Mouse (Mus musculus): ENCODE data around the gene Rsph3a. TPM values are rescaled to one million over a fixed set of nuclear protein-coding genes. Genes with fewer than 3 reads are reported as not detected.

Rsph3a gene
- 62.0 and 127 TPM in 2 replicates for polyA plus RNA-seq (2012; rRNA removed; ENCODE audit: low replicate concordance)

GRCm38 (mm10) chr17:7945117-7946052 is at the start of gene Rsph3a:
Gene Rsph3a (plus strand): TSS chr17:7945614.

GRCm38 (mm10) chr17:7925413-7926160 is 19.8 kb upstream of the Rsph3a start, which contains the start of gene Tagap:
Gene Tagap (plus strand): TSS chr17:7926000.

Other genes with a start within 250 kb of the Rsph3a start
- 31.9 and 76.8 TPM in 2 replicates for gene Fndc1, start 118.3 kb upstream of the Rsph3a start, polyA plus RNA-seq (2012; rRNA removed; ENCODE audit: low replicate concordance)
- gene Tagap, start 19.6 kb upstream of the Rsph3a start, polyA plus RNA-seq (2012; rRNA removed; ENCODE audit: low replicate concordance): 7.6 and 7.9 TPM in 2 replicates
- 0.45 and 3.4 TPM in 2 replicates for gene Gm49673, start 202.2 kb downstream of the Rsph3a start, polyA plus RNA-seq (2012; rRNA removed; ENCODE audit: low replicate concordance)
- 26.0 and 47.1 TPM in 2 replicates for gene Rnaset2a, start 202.5 kb downstream of the Rsph3a start, polyA plus RNA-seq (2012; rRNA removed; ENCODE audit: low replicate concordance)
- 1.4 and 3.8 TPM in 2 replicates for gene Fgfr1op, start 219.9 kb downstream of the Rsph3a start, polyA plus RNA-seq (2012; rRNA removed; ENCODE audit: low replicate concordance)